Mouse (Mus musculus) adrenal gland, adult 2 months (tissue): ENCODE measurements around the gene Abca4. TPM values are rescaled to one million over a fixed set of nuclear protein-coding genes. Genes with fewer than 3 reads are reported as not detected.

Experiments
- DNase-seq: peaks from one replicate; pipeline ENCODE4 v3.0.0; 2021
- polyA plus RNA-seq: library from polyadenylated mRNA; depleted of rRNA; stranded (reverse); fragments of >200 nt; gene quantifications from 2 replicates; pipeline ENCODE4 v1.2.3, GENCODE M21; 2012
- total RNA-seq, 2 experiments: library from RNA; stranded (reverse); gene quantifications; 2 replicates each; pipeline ENCODE4 v1.2.3; 2021

Abca4 gene
- total and polyA plus RNA-seq, 3 experiments: 1.7 to 5.9 (median 1.8) TPM

DNA sequence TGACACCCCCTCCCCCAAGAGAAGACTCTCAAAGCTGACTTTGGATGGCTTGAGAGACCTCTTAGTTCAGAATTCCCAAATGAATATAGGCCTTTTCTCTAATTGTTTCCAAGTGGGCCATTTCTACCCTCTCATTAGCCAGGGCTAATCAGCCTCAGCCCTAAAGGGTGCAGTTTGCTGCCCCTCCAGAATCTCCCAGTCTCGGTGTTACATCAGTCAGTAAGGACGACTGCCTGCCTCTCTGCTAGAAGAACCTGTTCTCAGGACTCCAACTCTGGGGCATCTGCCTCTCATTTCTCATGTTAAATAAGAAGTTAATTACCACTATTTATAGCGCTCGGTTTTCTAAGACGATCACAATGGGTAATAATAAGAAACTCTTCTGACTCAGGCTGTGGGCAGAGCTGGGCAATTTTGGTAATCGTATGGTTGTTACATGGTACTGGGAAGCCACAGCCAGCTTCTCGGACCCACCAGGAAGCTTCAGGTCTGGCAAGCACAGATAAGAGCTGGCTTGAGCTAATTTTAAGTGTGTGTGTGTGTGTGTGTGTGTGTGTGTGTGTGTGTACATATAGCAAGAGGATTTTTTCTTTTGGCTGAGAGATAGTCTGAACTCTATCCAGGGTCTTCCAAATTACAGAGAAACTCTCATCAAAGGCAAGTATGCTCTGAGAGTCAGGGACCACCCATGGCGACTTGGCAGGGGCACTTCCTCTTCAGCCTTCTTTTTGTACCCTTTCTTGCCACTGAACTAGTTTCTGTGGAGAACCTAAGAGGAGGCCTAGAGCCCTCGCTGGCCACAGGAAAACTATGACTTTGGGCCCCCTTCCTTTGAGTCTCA is 67.1 kb downstream of the Abca4 start:
- DNase-seq: no peak

DNA sequence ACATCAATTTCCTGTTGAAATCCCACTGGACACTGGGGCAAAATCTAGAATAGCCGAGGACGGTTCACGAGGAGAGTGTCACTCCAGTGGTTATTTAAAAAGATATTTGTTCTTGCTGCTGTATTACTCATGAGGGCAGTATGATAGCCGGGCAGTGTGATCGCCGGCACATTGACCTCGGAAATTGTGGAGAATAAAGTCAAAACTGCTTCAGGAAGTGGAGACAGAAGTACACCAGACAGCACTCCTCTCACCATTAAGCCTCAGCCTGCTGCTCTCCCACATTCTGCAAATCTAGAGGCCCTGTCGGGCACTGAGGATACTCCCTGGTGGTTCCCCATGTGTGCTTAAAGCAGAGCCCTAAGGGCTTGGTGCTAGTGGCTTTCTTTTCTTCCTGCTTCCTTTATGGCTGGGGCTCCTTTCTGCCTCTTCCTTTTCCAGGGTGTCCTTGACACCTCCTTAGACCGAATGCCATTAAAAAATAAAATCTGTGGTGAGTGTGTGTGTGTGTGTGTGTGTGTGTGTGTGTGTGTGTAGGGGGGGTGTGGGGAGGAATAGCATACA is 74.5 kb downstream of the Abca4 start:
- peak; percentile 11 for DNase-seq

DNA sequence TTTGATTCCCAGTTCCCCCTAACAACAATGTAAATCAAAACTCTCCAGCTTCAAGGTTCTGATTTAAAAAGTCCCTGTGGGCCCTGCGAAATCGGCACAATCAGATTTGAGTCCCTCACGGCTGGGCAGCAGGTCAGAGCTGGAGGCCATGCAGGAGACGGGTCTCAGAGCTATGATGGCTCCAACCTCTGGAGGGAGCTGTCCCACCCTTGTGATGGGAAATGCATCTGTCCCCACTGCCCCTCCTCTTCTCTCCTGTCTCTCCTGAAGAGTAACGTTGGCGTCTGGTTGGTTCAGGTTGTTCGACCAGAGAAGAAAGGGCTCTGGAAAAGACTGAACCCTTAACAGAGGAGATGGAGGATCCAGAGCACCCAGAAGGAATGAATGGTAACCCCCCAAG is 75.5 kb downstream of the Abca4 start:
- no peak for DNase-seq

DNA sequence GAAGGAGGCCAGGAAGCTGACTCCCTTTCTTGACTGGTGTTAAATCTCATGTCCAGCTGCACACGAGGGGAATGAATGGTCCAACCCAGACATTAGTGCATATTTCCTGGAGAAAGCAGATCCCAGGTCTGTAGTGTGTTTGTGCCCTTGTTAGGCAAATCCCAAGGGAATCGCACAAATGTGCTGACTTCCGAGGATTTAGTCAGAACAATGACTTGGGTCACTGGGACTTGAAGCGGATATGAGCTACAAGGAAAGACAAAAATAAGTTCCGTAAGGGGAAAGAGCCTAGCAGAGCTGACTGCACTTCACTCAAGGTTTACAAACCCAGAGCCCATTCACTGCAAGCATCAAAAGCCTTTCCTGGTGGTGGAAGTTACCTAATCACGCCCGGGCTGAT is 76.0 kb downstream of the Abca4 start:
- peak; percentile 40 for DNase-seq

DNA sequence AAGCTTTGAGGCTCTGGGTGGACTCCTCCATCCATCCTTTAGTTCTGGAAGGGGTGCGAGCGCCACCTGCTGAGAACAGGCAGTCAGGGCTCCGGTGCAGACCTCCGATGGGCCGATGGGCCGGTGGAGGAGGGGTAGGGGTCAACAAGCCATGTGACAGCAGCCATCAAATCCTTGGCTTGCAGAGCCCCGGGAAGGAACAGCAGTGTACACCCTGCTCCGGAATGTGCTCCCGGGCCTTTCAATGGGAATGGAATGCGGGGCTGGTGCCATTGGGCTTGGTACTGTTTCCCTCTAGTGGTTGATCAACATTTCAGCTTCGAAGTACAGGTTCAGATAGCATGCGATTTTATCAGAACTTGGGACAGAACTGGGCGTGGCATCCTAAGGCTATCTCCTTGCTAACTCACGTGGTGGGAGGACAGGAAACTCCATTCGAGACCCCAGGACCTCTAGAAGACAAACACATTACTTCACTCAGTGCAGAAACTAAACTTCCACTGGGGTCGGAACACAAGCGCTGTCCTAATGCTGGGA is 78.0 kb downstream of the Abca4 start:
- DNase-seq: peak; percentile 92

DNA sequence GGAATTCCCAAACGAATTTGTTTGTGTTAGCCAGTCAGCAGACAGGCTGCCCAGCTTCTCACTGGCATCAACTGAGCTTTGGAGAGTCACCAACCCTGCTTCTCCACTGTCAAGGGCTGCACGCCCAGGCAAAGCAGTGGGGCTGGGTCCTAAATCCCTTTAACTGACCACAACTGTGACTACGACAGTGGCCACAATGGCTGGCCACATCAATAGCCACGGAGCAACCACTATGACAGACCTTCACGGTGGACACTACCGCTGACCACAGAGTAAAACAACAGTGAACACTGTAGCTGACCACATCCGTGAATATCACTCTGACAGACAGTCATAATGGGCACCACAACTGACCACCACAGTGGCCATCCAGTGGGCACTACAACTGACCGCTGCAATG is 78.6 kb downstream of the Abca4 start:
- no peak for DNase-seq

DNA sequence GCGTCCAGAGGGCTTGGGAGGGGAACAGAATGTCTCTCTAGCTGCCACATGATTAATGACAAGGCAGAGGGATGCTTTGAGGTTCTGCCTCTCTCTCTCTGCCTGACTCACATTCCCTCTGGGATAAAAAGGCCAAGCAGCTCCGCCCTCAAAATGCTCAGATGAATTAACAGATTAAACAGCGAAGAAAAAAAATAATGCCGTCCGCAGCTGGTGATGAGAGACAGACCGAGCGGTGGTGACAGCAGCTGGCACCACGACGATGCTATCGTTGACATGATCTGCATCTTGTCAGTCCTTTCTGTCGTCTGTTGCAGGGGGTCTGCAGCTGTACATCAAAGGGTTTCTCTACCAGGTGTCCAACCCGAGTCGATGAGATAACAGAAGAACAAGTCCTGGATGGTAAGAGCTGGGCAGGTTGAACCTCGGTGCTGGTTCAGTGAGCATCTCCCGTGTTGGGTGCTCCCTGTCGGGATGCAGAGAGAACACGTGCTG is 84.8 kb downstream of the Abca4 start:
- DNase-seq: peak; percentile 35

DNA sequence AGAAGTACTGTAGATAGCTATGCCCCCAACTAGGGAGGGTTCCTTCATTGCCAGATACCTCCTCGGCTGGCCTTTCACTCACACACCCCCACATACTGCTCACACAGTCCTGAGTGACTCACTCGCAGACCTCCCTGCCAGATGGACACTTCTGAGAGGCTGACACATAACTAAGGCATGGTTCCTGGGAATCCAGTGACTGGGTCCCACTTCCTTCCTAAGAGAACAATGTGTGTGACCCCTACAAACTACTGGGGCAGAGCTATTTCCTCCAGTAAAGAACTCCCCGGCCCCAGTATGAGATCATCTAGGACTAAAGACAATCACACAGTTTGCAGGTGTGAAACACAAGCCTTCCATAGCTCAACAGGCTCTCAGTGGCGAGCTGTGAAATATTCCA is 86.5 kb downstream of the Abca4 start:
- peak; percentile 80 for DNase-seq

DNA sequence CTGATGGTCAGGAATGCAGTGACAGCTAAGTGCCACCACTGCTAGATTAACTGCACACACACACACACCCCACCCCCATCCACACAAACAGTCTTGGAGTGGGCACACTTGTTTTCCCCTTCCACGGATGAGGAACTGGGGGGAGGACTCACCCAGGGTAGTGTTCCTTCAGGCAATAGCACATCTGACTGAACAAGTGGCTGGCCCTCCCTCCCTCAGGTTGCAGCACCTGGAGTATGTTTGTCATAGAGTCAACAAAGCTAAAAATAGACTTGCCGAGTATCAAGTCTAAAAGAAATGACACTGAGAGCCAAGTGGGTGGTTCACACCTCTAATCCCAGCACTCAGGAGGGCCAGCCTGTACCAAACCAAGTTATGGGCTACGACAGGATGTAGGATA is 87.4 kb downstream of the Abca4 start:
- DNase-seq: no peak

DNA sequence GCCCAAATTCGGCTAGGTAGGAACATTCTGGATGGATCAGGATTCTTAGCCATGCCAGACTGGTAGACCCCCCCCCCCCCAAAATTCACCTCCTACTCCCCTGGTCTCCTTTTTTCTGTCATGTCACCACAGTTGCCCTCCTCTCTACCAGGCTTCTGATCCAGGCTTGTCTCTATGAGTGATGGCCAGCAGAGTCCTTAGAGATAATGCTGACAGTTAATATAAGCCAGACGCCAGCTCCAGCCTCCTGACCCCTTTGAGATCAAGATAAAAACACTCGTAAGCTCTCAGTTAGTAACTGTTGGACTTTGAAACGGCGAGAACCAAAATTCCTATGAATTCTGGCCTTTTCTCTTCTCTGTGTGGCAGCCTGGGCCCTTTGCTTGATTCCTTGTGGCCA is 89.0 kb downstream of the Abca4 start:
- DNase-seq: no peak

DNA sequence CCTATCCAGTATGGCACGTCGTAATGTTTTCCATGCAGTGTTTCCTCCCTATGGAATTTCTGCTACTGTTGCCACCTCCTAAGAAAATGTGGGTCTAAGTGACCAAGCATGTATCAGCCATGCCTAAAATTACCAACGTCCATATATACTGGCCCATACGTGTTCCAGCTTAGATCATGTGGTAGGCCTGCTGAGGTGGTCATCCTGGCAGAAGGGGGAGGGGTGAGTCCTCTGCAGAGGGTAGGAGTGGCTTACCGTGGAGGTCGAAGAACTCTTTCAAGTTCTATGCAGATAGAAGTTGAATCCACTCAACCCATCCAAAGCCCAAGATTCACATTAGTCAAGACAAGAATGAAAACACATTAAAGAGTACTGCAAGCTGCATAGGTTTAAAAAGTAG is 89.6 kb downstream of the Abca4 start:
- no peak for DNase-seq

DNA sequence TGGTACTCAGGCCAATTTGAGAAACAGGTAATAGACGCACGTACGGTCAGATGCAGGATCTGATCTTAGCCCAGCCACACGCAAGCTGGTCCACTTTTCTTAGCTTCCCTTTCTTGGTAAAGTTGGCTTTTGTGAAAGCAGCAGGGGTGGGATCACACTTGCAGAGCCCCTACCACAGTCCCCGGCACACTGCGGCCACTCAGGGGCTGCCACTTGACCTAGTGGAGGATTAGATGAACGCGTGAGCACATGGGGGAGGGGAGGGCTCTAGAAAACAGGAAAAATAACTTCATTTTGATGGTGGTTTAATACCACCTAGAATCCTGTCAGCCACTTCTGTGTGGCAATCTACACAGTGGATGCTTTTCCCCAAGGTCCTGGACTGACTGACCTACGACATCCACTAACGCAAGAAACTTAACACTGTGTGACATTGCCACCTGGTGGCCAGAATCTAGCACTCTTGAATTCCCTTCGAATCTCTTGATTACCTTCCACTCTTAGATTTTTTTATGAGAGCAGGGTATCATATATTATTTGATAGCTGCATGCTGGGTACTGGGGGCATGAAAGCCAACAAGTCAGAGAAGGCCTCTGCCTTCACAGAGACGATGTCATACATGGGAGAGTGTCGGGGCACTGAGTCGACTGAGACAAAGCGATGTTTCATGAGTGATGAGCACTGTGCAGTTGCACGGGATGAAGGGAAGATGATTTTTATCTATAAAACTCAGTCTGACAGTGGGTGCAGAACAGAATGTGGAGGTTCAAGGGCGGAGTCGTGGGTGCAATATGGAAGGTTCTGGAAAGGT is 96.6 kb downstream of the Abca4 start:
- peak; percentile 52 for DNase-seq

DNA sequence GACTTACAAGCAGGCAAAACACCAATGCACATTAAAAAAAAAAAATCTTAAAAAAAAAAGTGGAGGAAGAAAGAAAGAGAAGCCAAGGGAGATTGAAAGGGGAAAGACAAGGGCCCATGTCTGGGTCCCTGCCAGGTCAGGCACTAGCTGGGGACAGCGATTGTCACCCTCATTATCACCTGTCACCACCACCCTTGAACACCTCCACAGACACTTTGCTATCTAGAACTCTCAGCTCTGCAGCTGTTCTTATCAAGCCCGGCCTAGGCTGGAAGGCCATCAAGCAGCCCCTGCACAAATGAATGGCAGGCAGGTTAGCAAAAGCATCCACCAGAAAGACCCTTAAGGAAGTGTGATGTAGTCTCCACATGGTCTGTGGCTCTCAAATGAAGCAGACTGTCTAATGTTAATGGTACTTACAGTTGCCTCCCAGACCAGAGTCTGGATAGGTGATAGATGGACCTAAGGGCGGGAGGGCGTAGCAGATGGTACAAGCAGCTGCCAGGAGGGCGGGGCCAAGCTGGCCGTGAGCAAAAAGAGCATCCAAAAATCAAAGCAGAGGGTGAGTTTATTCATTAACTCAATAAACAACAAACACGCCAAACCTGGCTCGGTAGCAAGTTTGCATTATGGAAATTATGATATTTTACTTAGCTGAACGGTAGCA is 98.1 kb downstream of the Abca4 start:
- no peak for DNase-seq

DNA sequence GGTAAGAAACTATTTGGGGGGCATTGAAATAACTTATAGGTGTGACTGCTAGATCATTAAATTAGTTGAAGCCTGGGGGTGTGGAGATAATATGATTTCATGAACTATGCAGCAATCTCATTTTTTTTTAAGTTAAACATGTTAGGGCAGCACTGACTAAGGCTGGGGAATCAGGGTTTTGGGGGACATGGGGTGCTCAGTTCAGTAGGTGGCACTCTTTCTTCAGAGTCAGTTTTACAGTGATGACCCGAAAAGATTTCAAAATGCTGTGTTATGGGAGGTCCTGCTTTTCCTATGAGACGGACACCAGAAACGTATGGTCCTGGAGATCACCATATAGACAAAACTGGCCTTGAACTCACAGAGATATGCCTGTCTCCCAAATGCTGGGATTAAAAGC is 99.2 kb downstream of the Abca4 start:
- no peak for DNase-seq

DNA sequence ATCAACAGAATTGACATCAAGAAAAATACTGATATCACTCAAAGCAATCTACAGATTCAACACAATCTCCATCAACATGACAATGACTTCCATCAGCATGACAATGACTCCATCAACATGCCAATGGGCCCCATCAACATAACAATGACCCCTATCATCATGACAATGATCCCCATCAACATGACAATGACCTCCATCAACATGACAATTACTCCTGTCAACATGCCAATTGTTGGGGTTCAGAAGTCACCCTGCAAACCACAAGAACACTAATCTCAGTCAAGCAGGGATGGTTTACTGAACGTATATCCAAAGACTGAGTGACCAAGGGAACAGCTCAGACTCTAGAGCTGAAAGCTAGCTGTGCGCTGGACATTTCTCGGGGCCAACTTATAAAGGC is 101.2 kb downstream of the Abca4 start:
- DNase-seq: no peak

DNA sequence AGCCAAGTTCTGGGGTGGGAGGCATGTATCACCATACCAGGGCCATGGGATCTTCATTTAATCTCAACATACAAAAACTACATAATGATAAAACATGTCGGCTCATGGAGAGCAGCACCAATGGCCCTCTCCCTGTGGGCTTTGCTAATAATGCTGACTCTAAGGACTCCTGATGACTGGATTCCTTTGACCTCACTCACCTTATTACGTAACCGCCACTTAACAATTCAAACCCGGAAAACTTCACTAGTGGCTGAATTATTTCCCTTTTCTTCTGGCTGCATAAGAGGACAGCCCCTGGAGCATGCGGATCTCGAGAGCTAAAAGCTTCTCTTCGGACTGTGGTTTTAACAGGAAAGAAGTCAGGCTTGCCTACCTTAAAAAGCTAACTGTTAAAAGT is 106.6 kb downstream of the Abca4 start:
- no peak for DNase-seq

DNA sequence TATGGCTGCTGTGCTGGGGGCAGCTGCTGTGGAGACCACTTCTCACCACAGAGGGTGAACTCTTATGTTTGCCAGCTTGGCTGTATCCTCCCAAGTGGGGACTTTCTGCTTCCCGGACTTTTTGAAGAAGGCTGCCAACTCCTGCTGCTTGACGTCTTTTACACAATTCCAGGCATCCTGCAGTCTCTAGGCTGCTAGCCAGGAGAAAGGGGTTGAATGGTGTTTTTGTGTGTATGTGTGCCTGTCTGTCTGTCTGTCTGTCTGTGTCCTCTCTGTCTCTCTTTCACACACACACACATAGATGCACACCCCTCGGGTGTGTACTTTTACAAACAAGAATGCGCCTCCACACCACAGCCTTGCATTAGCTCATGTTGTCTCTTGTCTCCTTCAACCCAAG is 108.2 kb downstream of the Abca4 start:
- peak; percentile 26 for DNase-seq

DNA sequence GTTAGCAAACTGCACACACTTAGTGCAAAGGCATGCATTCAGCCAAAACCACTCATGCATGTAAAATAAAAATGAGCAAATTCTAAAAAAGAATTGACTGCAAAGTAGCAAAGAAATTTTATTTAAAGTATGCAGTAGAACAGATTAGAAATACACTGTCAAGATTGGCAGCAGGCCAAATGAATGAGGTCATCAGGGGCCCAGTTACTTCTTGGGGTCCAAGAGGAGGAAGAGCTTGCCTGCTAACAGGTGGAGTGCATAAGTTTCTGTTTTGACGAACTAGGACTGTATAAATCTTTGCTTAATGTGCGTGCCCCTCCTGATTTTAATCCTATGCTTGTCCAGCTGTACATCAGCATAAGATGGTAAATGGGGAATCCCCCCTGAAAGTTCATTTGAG is 109.8 kb downstream of the Abca4 start:
- DNase-seq: no peak

DNA sequence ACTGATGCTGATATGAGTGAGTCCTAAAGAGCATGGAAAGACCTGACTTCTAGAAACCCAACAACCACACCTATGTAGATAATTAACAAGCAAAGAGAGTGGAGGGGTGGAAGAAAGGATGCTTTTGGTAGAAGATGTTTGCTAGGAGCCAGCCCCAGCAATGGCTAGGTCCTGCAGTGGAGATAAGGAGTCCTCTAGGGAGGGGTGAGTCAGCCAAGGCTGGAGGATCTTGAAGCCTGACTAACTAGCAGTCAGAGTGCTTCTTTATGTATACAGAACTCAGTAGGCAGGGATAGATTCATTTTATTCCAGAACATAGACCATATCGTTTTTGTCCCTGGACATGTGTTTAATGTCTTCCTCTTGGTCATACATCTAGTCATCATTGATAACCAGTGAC is 115.2 kb downstream of the Abca4 start:
- DNase-seq: peak; percentile 53

DNA sequence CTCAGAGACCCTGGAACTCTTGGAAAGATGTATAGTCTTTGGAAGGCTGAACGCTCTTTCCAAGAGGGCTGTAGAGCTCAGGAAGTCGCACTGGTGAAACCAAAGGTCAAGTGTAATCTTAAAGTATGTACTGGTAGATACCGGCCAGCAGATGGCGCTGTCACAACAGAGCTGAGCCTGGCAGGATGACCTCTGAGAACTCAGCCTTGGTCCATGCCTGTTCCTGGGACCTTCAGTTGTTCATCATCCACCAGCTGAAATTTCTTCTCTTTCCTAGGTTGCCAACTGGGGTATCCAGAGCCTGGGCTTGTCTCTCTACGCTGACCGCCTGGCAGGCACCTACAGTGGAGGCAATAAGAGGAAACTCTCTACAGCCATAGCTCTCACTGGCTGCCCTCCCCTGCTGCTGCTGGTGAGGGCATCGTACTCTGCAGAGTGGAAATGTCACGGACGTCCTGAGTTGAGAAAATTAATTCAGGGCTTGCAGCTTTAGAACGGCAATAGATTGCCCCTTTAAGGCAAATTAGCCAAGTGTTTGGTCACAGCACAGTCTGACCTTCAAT is 125.5 kb downstream of the Abca4 start:
- peak; percentile 84 for DNase-seq

DNA sequence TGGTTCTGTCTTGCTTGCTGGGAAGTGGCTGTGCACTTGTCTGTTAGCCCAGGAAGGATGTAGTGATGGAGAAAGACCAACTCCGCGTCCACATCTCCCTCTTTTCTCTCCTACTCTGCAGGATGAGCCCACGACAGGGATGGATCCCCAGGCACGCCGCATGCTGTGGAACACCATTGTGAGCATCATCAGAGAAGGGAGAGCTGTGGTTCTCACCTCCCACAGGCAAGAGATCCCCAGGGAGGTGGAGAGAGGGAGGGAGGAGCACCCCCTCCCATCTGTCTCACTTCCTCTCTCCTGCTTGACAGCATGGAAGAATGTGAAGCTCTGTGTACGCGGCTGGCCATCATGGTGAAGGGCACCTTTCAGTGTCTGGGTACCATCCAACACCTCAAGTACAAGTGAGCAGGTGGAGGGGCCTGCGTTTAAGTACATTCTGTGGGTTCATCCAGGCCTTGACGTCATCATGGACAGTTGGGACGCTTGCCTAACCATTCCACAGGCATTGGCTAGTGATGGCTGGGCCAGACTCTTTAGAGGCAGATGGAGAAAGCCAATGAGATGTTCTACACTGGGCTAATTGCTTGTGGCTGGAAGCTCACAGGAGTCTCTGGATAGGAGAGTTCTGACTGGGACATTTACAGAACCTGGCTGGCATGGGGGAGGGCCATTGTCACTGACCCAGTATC is 126.5 kb downstream of the Abca4 start:
- DNase-seq: no peak
